Mouse (Mus musculus): ENCODE results near the gene Cux2. TPM values are rescaled to one million over a fixed set of nuclear protein-coding genes. Genes with fewer than 3 reads are reported as not detected.
A peak's percentile ranks its signal among the peaks of the same experiment; 100 is the strongest.

Cux2 gene
- polyA plus RNA-seq, 1 experiment from 2014 or later: 19.9 TPM

DNA sequence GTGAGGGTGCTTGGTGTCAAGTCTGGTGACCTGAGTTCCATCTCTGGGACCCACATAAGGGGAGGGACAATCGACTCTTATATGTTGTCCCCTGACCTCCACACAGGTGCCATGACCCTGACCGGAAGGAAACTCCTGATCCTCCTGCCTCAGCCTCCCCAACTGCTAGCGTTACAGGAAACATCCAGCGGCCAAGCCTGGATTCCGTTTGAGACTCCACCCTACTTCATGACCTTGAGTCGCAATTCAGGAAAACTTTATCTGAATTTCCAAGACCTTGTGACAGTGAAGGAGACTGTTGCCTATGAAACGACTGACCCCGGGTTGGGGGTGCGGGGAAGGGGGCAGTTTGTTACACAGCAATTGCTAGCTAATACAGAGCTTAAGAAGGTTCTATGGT, 208.4 kb downstream of the Cux2 start:
- H3K4me1 ChIP-seq: peaks cover 38% of the 10 kb centered on the region
- no peak overlapping the region for H3K4me3 ChIP-seq (replicated peaks)
- H3K9me3 ChIP-seq (replicated peaks): no peaks in the 10 kb centered on the region
- no peaks in the 10 kb centered on the region for H3K36me3 ChIP-seq
- H3K9ac ChIP-seq (replicated peaks): no peak overlapping the region
- H3K27ac ChIP-seq (replicated peaks): no peak overlapping the region
- H3K27me3 ChIP-seq (replicated peaks): peaks cover 64% of the 10 kb centered on the region
- WGBS: 97% methylated on average over 9 of the region's 9 CpGs
- no peak for ATAC-seq (ENCODE audit: low FRiP score)
- no peak overlapping the region for H3K4me2 ChIP-seq

DNA sequence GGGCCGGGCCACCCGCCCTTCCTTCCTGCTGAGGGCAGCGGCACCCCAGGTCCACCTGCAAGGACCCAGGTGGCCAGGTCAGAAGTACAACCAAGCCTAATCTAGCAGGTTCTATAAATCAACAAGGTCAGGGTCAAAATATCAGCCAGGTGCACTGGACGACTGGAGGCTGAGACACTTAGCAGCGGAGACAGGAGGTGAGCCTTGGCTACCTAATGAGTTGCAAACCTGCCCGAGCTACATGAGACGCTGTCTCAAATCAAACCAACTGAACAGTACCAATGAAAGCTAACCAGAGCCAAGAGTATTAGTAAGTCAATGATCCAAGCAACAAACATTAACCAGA, 210.8 kb downstream of the Cux2 start:
- WGBS: 30% methylated on average over 7 of the region's 7 CpGs
- no peaks in the 10 kb centered on the region for H3K9me3 ChIP-seq (replicated peaks)
- no peak for ATAC-seq (ENCODE audit: low FRiP score)
- peaks cover 53% of the 10 kb centered on the region for H3K27me3 ChIP-seq (replicated peaks)
- H3K4me3 ChIP-seq (replicated peaks): peak overlapping the region; percentile 80
- H3K4me2 ChIP-seq: peak overlapping the region; percentile 94
- H3K27ac ChIP-seq (replicated peaks): 0 out of 2 replicates have a peak overlapping the region, but pooled peaks have one; percentile 24
- no peak overlapping the region for H3K9ac ChIP-seq (replicated peaks)
- H3K36me3 ChIP-seq: no peaks in the 10 kb centered on the region
- peaks cover 58% of the 10 kb centered on the region for H3K4me1 ChIP-seq

DNA sequence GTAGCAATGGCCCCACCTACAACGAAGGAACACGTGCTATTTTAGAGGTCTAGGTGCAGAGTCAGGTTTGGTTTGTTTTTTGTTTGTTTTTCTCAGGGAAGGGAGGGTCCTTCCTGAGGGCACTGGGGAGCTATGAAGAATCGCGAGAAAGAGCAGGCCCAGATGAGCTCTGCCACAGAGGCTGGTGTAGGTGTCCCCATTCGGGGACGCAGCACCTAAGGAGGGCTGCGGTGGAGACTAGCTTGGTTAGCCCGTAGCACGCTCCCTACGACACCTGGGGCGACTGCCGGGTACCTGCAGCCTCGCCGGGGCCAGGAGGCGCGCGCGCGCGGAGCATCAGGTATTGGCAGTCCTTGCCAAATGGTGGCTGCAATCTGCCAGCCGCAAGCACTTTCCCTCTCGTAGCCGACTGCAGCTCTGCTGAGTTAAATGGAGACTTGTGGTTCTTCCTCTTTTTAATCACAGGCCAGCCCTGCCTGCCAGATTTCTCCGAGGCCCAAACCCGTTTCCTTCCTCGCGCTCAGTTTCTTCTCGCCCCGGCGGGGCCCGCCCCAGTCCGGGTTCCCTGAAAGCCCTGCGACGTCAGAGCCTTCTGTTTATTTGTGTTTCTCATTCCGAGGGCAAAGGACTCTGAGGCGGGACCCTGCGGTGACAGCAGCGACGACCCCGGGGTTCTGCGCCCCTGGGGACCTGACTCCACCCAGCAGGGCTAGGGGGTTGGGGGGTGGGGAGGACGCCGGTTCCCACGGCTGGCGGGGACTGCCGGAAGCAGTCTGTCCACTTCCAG, 211.4 kb downstream of the Cux2 start:
- Histone ChIP-seq H3K36me3 (no peaks in the 10 kb centered on the region), H3K9me3 (replicated peaks) (no peaks in the 10 kb centered on the region), H3K27me3 (replicated peaks) (peaks cover 48% of the 10 kb centered on the region), H3K4me2 (peak overlapping the region; percentile 94), H3K9ac (replicated peaks) (peak overlapping the region; percentile 31; the same call in 1 of the 2 replicates), H3K4me3 (replicated peaks) (peak overlapping the region; percentile 80), H3K4me1 (peaks cover 64% of the 10 kb centered on the region), H3K27ac (replicated peaks) (peak overlapping the region; percentile 51; the same call in 1 of the 2 replicates)
- under 1% methylated on average over 46 of the region's 46 CpGs for WGBS
- ATAC-seq (ENCODE audit: low FRiP score): no peak

DNA sequence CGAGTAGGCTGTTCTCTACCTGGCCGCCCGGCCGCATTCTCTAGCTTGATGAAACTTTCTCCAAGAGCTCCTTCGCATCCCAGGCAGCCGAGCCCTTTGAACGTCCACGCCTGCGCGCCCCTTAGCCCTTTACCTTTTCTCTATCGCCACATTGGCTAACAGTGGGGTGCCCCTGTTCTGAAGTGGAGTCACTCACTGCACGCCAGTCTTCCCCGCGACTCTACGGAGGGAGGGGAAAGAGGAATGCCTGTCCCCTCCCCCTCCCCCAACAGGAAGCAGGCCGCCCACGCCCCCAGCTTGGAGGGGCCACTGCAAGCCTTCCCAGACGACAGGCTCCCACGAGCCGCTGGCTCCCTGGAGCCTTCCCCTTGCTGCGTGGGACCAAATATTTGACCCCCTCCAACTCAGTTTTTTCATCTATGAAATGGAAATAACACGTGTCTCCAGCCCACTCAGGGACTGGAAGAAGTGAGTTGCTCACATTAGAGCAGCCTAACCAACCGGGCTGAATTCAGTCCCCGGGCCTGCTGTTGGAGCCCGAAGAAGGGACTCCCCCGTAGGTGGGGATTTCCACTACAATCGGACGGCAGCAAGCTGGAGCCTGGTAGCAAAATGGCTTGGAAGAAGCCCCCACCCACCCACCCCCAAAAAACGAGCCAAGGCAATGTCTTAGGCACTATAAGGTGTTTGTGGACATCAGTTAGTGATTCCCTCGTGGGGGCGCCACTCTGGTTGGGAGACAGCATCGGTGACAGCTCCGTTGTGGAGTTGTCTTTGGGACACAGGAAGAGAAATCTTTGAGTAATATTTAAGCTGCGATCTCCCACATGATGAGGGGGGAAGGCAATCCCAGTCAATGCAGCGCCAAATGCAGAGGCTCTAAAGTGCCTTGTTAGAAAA, 212.2 kb downstream of the Cux2 start, which contains the start of gene Sh2b3:
Gene Sh2b3 (minus strand): TSS at position 206 of the 900 bp plus-strand sequence.
- H3K4me1 ChIP-seq: peaks cover 64% of the 10 kb centered on the region
- peak within 1 kb of the TSS; percentile 83 for H3K9ac ChIP-seq (replicated peaks)
- H3K4me2 ChIP-seq: peak within 1 kb of the TSS; percentile 94
- H3K9me3 ChIP-seq (replicated peaks): no peaks in the 10 kb centered on the region
- no peaks in the 10 kb centered on the region for H3K36me3 ChIP-seq
- peak within 1 kb of the TSS; percentile 80 for H3K4me3 ChIP-seq (replicated peaks)
- peak; percentile 5; the same call in 1 of the 2 replicates for ATAC-seq (ENCODE audit: low FRiP score)
- under 1% methylated on average over 35 of the region's 35 CpGs for WGBS
- H3K27ac ChIP-seq (replicated peaks): peak within 1 kb of the TSS; percentile 74
- H3K27me3 ChIP-seq (replicated peaks): peaks cover 41% of the 10 kb centered on the region

DNA sequence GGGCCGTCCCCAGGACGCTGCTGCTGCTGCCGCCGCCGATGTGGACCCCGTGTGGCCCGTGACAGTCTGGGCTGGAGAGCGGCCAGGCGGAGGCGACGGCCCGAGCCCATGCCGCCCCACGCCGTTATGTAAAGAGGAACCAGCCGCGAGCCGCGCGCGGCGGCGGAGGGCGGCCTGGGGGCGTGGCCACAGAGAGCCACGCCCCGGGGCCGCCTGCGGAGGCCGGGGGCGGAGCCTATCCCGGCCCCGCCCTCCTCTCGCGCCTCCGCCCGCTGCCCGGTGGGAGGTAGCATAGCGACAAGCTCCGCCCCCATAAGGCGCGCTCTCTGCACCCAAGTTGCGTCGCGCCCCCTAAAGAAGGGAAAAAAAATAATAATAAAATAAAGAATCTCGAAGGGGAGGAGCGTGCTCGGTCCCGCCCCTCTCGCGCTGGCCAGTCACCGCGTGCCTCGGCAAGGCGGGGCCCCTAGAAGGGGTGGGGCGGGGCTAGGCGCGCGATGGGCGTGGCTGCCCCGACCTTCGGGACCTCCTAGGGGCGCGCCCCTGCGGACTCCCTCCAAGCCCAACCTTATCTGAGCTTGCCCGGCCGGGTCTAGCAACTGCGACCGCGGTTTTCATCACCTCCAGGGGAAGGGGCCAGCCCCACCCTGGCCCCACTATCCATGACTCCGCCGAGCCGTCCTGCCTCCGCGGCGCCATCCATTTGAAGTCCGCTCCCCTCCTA, 213.0 kb downstream of the Cux2 start:
- Histone ChIP-seq H3K9ac (replicated peaks) (peak overlapping the region; percentile 83), H3K9me3 (replicated peaks) (no peaks in the 10 kb centered on the region), H3K27me3 (replicated peaks) (peaks cover 36% of the 10 kb centered on the region), H3K4me2 (peak overlapping the region; percentile 94), H3K4me1 (peaks cover 62% of the 10 kb centered on the region), H3K36me3 (no peaks in the 10 kb centered on the region), H3K4me3 (replicated peaks) (peak overlapping the region; percentile 80), H3K27ac (replicated peaks) (peak overlapping the region; percentile 74)
- ATAC-seq (ENCODE audit: low FRiP score): peak; percentile 71
- WGBS: 0% methylated on average over 76 of the region's 77 CpGs

DNA sequence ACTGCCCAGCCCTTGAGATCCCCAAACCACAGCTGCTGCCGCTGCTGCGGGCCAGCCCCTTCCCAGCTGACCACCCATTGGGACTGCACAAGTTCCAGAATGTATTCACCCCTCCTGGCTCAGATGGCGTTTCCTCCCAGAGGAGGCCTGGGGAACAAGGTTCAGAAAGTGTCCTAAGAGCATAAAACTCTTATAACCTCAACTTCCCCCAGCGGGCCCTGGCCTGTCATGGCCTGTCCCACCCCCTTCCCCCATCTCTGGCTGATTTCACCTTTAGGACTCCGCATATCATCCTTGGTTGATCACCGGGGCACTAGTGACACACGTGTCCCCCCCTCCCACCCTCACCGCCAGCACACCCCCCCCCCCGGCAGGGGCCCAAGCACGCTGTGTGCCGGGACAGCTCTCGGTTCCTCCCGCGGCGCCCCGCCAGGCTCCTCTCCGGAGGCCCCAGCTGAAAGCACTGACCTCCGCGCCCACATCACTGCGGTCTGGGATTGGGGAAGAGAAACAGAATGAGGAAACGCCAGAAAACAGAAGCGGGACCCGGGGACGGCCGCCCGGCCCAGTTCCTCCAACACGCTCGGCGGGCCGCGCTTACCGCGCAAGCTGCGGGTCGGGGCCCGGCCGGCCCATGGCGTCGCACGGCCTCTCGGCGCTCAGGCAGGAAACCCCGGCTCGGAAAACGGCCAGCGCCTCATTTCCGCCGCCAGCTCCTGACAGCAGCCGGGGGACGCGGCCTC, 213.8 kb downstream of the Cux2 start:
- peaks cover 29% of the 10 kb centered on the region for H3K27me3 ChIP-seq (replicated peaks)
- H3K4me2 ChIP-seq: peak overlapping the region; percentile 94
- peak overlapping the region; percentile 80 for H3K4me3 ChIP-seq (replicated peaks)
- H3K9ac ChIP-seq (replicated peaks): peak overlapping the region; percentile 83
- peak; percentile 4; the same call in 1 of the 2 replicates for ATAC-seq (ENCODE audit: low FRiP score)
- H3K36me3 ChIP-seq: no peaks in the 10 kb centered on the region
- WGBS: under 1% methylated on average over 51 of the region's 51 CpGs
- H3K4me1 ChIP-seq: peaks cover 62% of the 10 kb centered on the region
- no peaks in the 10 kb centered on the region for H3K9me3 ChIP-seq (replicated peaks)
- H3K27ac ChIP-seq (replicated peaks): peak overlapping the region; percentile 74

GRCm38 (mm10) chr5:121834991-121835747, 214.7 kb downstream of the Cux2 start:
- peaks cover 25% of the 10 kb centered on the region for H3K27me3 ChIP-seq (replicated peaks)

GRCm38 (mm10) chr5:121834241-121834606, 215.7 kb downstream of the Cux2 start:
- Histone ChIP-seq H3K4me1 (peaks cover 69% of the 10 kb centered on the region), H3K4me2 (peak overlapping the region; percentile 25)

More at GRCm38 (mm10) chr5:121834991-121835747, 214.7 kb downstream of the Cux2 start:
- ATAC-seq (ENCODE audit: low FRiP score): no peak
- Histone ChIP-seq H3K9me3 (replicated peaks) (no peaks in the 10 kb centered on the region), H3K4me2 (peak overlapping the region; percentile 94), H3K4me1 (peaks cover 62% of the 10 kb centered on the region), H3K36me3 (no peaks in the 10 kb centered on the region), H3K9ac (replicated peaks) (peak overlapping the region; percentile 83), H3K27ac (replicated peaks) (0 out of 2 replicates have a peak overlapping the region, but pooled peaks have one; percentile 23), H3K4me3 (replicated peaks) (peak overlapping the region; percentile 80)
- WGBS: 28% methylated on average over 12 of the region's 12 CpGs

DNA sequence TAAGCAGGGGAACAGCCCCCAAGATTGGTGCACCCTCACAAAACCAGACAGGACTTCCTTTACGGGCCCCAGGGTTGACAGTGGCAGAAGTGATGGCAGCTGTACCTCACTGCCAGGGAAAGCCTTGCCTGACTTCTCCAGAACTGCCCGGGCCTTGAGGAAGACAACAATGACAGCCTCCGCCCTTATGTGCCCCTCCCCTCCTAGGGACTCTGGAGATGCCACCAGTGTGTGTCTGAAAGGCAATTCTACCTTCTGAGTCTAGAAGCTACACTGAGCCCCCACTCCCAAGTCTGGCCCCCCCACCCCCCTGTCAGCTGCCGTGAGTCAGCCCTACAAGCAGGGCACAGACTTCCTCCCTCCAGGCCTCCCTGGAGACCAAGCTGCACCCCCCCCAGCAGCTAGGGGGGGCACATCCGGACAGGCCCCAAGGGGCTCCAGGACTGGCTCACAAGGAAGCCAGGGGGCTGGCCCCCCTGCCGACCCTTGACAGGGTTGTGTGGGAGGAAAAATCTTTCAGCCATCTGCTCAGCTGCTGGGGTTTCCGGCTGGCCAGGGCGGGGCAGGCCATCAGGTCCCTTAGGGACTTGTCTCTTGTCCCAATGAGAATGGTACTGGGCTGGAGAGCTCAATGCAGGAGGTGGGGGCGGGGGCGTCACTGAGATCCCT, 216.2 kb downstream of the Cux2 start:
- Histone ChIP-seq H3K27me3 (replicated peaks) (peaks cover 18% of the 10 kb centered on the region), H3K4me2 (peak overlapping the region; percentile 25), H3K9ac (replicated peaks) (no peak overlapping the region), H3K4me1 (peaks cover 70% of the 10 kb centered on the region), H3K36me3 (no peaks in the 10 kb centered on the region), H3K27ac (replicated peaks) (no peak overlapping the region), H3K4me3 (replicated peaks) (no peak overlapping the region), H3K9me3 (replicated peaks) (no peaks in the 10 kb centered on the region)
- no peak for ATAC-seq (ENCODE audit: low FRiP score)
- 42% methylated on average over 10 of the region's 10 CpGs for WGBS

More at GRCm38 (mm10) chr5:121834241-121834606, 215.7 kb downstream of the Cux2 start:
- no peak for ATAC-seq (ENCODE audit: low FRiP score)
- Histone ChIP-seq H3K36me3 (no peaks in the 10 kb centered on the region), H3K27me3 (replicated peaks) (peaks cover 23% of the 10 kb centered on the region), H3K27ac (replicated peaks) (no peak overlapping the region), H3K9me3 (replicated peaks) (no peaks in the 10 kb centered on the region), H3K4me3 (replicated peaks) (no peak overlapping the region), H3K9ac (replicated peaks) (no peak overlapping the region)
- WGBS: 78% methylated on average over 7 of the region's 7 CpGs

GRCm38 (mm10) chr5:121833159-121833558, 216.7 kb downstream of the Cux2 start:
- peaks cover 70% of the 10 kb centered on the region for H3K4me1 ChIP-seq
- H3K27me3 ChIP-seq (replicated peaks): peaks cover 13% of the 10 kb centered on the region
- H3K36me3 ChIP-seq: no peaks in the 10 kb centered on the region
- H3K4me2 ChIP-seq: peak overlapping the region; percentile 25; the same call in 1 of the 2 replicates
- H3K4me3 ChIP-seq (replicated peaks): no peak overlapping the region
- ATAC-seq (ENCODE audit: low FRiP score): no peak
- no peak overlapping the region for H3K27ac ChIP-seq (replicated peaks)
- H3K9ac ChIP-seq (replicated peaks): no peak overlapping the region
- 84% methylated on average over 2 of the region's 2 CpGs for WGBS
- H3K9me3 ChIP-seq (replicated peaks): no peaks in the 10 kb centered on the region
